Mouse (Mus musculus): Measurements from ENCODE around the gene Dusp9.

DNA sequence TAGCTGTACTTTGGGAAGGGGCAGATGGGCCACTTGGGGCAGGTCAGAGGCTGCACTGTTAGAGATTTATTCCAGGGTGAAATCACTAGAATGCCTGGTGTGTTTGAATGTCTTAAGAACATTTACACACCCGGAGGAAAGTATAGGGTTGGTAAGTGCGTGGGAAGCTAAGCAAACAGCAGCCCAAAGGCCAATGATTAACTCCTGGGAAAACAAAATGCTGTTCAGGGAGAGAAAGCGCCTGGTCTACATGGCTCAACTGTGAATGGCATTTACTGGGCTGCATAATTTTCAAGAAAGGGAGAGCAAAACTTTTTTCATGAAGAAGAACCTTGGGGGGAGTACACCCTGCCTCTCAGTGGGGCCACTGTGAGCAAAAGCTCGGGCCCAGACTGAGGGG lies 25.6 kb upstream of the Dusp9 start:
- TF ChIP-seq CTCF (IDR thresholded peaks at IDR 0.05; ENCODE audit: borderline replicate concordance, control insufficient read depth, extremely low read depth, insufficient read depth, low read length, poor library complexity): no peak
- no peak for TF ChIP-seq POLR2A (IDR thresholded peaks at IDR 0.05; ENCODE audit: control insufficient read depth, extremely low read depth, insufficient read depth, low read length, poor library complexity)
